Mouse (Mus musculus) liver (tissue): ENCODE measurements around the gene Aak1.
A peak's percentile ranks its signal among the peaks of the same experiment; 100 is the strongest.

Experiments
- DNase-seq: peaks from one replicate; pipeline ENCODE4 v3.0.0-alpha.2; 2020; ENCODE audit warnings: mixed read lengths

Aak1 gene

DNA sequence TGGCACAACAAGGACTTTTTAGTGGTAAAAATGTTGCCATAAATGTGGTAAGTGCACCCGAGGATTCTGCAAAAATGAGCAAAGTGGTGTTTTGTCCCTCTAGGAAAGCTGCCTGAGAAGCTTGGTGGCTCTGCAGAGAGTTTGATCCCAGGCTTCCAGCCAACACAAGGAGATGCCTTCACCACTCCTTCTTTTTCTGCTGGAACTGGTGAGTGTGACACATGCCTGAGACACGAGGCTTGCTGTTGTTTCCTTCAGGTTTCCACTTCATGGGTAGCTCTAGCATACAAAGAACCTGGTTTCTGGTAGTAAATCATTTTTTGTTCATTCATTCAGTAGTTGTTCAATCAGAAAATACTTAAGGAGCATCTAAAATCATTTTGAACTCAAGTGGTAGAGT is 117.8 kb downstream of the Aak1 start:
- no peak for DNase-seq

DNA sequence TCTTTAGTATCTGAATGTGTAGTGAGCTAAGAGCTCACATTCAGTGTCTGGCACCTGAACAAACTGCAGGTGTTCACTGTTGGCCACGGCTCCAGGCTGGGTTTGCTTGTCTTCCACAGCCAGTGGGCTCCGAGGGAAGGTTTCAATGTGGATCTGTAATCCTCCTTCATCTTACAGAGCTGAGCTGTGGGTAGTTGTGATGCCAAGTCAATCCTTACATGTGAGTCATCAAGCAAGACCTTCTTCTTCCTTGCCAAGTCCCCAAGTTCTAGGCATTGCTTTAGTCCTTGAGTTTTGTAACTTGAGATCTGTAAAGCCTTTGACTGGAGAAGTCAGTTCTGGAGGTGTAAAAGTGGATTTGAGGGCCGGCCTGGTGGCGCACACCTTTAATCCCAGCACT is 124.6 kb downstream of the Aak1 start:
- DNase-seq: no peak

DNA sequence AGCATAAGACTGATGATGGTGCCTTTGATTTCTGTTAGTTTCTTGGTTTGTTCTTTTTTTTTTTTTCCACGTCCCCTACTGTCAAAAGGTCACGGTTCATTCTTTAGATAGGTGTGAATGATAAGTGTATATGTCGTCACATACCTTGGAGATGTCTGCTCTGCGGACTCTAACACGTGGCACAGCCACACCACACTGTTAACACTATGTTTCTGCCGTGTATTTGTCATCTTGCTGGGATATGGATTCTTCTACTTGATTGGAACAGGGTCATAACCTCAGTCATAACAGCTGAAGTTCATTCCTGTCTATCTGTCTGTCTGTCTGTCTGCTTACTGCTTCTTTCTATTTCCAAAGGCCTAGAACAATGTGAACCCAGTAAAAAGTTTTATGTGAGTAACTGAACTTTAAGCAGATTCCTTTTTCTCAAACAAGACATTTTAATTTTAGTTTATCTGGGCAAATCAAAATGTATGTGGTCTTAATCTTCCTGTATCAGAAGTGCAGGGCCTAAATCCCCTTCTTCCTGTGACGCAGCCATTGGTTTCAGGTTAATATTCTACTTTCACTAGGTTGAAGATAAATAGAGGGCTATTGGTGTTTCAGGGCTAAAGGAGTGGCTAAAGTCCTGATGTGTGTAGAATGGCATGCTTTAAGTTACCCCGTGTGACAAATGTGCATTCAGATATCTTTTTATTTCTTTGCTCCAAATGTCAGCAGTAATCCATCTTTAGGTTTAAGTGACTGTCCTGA is 129.0 kb downstream of the Aak1 start:
- DNase-seq: no peak

DNA sequence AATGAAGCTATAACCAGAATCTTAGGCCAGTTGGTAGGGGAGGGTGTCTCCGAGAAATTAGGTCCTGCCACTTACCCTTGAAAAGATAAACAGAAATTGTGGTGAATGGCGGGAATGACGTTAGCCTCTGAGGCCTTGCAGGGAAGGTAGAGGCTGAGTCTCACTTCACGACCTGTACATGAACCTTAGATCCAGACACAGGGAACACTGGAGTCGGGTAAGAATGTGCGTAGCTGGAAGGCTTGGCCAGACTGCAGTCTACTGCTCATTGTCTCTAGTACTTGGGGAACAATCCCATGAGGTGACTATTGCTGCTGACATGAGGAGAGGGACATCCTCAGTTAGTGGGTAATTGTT is 129.6 kb downstream of the Aak1 start:
- DNase-seq: no peak

DNA sequence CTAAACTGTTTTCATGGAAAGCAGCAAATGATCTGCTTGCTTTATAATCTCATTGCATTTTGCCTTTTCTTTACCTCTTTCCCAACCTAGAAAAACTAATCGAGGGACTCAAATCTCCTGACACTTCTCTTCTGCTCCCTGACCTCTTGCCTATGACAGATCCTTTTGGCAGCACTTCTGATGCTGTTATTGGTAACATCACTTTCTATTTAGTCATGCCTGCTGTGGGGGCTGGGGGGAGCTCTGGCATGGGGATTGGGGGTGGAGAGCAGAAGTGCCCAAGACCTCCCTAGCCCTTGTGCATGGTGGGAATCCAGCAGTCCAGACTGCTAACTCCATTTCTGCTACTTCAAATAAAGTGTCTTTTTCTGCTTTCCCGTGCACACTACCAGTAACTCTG is 131.9 kb downstream of the Aak1 start:
- no peak for DNase-seq

DNA sequence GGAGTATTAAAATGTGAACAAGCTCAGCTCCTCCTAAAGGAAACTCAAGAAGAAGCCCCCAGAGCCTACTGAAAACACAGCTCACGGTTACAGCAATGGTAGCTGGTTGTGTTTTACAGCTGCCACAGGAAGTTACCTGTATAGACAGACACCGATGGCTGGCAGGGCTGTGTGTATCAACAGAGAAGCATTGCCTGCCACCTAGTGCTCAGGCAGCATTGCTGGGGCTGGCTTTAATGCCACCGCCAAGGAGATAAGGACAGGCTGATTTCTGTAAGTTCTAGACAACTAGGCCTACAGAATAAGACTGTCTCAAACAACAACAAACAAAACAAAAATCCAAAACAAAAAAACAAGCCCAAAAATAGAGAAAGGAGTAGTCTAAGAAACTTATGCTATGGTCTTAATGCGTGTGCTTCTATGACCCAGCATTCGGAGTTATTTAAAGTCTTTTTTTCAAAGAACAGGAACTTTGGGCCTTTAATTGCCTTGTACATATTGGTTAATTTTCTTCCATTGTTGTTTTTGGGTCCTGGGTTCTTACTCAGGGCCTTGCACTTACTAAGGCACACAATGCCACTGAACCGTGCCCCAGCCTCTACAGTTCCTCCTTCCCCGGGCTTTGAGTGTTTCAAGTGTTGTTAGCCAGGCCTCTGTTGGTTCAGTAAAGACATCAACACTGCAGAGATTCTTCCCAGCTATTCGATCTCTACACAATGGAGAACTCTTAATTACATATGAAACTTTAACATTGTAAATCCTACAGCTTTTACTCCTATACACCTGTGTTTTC is 136.2 kb downstream of the Aak1 start:
- DNase-seq: no peak

DNA sequence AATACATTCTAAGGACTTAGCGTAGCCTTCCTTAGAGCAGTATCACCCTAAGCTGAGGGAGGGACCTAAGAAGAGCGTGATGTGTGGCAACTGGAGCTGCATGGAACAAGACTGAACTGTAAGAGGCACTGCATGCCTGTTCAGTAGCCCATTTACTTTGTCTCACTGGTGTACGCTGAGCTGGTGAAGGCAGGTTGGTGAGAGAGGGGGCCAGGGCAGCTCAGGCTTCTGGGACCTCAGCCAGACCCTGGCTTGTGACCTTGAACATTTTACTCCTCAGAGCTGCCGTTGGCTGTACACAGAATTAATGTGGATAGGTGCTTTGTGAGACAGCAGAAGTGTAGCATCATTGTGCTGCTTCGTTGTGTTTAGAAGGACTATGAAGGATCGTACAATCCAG is 140.3 kb downstream of the Aak1 start:
- DNase-seq: no peak

DNA sequence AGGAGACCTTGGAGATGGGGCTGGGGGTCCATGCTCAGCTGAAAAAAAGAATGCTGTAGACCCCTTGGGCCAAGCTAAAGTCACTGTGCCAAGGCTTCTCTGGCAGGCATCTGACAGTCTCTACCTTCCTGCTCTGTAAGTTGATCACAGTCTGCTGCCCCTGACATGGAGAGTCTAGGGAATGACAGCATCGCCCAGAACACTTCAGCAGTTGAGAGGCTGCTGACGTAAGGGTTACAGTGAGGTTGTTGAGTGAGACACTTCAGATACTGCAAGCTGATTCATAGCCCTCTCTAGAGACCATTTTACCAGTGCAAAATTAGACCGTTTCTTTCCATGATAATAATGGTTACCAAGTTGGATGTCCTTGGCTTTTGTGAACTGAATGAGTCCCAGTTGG is 141.7 kb downstream of the Aak1 start:
- no peak for DNase-seq

DNA sequence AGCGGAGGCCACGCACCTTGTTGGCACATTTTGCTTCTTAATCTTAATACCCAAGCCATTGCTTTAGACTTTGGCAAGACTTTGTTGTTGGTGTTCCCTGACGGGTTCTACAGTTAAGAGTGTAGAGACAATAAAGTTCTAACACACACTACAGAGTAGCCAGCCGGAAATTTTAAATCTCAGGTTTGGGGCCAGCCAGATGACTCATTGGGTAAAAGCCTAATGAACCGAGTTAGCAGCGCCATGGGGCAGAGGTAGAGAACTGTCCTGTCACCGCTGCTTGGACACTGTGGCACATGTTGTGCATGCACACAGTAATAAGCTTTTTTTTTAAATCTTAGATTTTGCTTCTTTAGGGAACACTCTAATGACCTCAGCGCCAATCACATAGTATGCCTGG is 143.0 kb downstream of the Aak1 start:
- no peak for DNase-seq

DNA sequence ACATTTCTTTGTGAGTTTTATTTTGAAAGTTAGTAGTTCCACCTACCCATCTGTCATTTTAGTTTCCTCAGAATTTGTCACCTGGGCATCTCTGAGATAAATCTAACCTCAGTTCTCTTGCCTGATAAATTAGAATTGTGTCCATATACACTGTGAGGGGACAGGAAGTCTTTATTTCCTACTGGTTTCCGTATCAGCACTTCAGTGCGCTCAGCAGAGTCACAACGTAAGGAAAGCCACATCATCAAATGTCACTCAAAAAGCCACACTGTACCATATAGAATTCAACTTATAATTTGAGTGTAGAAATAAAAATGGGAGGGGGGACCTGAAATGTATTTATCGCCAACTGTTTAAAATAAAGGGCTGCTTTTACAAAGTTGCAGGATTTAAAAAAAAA is 144.9 kb downstream of the Aak1 start:
- no peak for DNase-seq

DNA sequence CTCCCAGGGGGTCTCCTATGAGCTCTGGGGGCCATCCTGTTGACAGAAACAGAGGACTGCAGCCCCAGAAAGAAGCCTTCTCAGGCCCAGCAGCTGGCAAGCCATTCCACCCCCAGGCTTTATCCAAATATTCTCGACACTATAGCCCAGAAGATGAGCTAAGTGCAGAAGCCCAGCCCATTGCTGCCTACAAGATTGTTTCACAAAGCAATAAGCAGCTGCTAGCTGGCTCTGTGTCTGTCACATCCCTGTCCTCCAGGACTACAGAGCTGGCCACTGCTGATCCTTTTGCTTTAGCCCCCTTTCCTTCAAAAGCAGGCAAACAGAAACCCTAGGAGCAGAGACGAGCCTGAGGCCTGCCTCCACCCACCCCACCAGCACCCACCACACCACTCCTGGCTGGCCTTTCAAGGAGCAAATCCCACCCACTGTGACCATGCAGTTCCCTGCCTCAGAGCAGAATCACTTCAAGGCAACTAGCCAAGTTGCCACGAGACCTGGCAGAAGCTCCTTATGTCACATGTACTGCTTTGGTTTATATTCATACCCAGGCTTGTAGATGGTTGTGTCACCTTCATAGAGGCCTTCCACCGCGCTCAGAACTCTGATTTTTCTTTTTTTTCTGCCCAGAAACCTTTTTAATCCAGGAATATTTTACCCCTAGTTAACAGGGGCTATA is 147.5 kb downstream of the Aak1 start:
- no peak for DNase-seq

DNA sequence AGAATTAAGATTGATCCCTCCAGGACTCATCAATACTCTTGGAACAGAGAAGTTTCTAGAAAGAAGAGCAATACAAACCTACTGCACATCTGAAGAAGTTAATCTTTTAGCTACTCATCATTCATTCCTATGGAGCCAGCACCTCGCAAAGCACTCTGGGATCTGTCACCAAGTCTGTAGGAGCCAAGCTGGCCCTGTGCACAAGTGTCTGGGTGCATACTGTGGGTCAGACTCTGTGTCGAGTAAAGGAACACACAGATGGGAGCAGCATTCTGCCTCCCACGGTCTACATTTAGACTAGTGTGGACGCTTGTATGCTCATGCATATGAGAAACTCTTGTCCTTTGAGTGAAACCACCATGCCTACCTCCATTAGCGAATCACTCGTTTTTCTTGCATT is 148.0 kb downstream of the Aak1 start:
- no peak for DNase-seq

DNA sequence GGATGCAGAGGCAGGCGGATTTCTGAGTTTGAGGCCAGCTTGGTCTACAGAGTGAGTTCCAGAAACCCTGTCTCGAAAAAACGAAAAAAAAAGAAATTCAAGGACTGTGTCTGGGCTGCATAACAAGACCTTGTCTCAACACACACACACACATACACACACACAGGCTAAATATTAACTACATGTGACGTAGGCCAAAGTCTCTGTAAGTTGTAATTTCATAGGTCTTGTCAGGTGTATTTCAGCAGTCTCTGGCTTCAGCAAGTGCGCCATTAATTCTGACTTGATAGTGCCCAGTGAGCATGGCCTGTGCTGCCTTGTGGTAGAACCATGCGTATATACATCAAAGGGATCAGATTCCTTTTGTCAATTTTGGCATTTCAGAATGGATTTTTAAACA is 152.7 kb downstream of the Aak1 start:
- DNase-seq: no peak

DNA sequence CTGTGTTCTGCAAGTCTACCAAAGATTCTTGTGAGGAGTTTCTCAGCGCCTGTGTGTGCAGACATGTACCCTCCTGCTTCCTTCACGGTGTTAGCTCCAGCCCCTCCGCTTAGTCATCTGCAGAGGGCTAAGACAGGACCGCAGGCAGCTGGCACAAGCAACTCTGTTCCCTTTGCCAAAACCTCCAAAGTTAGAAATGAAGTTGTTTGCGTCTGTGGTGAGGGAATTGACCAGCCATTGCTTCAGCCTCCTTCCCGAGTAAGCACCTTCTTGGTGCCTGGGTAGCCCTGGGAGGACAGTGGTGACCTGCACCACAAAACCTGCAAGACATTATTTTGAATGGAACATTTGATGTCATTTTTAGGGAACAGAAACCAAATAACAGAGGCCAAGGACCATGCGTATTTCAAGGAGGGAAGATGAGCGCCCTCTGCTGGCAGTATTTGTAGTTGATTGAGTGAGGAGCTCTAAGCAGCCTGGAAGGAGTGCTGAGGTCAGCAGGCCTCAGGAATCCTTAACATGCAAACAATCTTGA is 153.3 kb downstream of the Aak1 start:
- DNase-seq: peak; percentile 81

DNA sequence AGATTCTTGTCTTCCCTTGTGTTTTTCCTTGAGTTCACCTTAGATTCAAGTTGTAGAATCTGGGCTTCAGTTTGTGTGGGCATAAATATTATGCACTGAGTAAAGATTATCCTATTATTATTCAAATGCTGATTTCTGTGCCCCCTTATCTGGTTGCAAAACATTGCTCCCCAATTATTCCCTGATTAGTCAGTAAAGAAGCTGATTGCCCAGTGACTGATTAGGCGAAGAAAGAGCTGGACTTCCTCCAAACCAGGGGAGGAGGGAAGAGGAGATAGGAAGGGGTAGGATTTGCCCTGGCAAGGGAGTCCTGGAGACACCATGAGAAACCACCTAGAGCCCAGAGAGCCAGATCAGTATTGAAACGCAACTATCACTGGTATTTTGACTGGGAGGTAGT is 154.8 kb downstream of the Aak1 start:
- DNase-seq: no peak

DNA sequence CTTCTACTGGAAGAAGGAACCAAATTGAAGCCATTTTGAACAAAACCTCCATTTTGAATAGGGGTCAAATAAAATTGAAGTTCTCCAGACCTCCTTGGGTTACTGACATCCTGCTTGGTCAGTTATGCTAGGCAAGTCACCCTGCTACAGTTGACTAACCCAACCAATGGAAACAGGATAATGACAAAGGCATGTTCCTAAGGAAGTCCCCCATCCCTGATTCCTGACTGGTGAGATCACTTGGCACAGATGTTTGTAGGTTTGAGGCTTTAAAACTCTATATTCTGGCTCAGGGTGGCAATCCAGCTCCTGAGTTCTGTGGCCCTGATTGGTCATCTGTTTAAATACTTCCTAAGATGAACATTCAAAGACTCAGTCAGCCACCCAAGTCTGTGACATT is 156.3 kb downstream of the Aak1 start:
- no peak for DNase-seq

DNA sequence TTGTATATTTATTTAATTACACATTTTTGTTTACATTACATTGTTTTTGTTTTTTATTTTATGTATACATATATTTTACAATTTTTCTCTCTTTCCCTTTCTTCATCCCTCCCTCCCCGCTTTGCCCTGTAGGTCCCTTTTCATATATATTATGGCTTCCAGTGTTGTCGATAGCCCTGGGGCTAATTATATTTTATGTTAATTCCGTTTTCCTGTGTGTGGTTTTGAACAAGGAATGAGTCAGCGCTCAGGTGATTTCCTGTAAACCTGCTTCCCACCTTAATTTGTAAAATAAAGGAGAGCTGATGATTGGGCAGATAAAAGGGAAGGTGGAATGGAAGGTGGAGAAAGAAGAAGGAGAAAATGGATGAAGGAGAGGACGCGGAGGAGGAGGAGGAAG is 159.6 kb downstream of the Aak1 start, which contains the start of gene Nfu1:
Nfu1 (plus strand) TSS at position 350 of the 400 bp plus-strand sequence.
- DNase-seq: no peak

DNA sequence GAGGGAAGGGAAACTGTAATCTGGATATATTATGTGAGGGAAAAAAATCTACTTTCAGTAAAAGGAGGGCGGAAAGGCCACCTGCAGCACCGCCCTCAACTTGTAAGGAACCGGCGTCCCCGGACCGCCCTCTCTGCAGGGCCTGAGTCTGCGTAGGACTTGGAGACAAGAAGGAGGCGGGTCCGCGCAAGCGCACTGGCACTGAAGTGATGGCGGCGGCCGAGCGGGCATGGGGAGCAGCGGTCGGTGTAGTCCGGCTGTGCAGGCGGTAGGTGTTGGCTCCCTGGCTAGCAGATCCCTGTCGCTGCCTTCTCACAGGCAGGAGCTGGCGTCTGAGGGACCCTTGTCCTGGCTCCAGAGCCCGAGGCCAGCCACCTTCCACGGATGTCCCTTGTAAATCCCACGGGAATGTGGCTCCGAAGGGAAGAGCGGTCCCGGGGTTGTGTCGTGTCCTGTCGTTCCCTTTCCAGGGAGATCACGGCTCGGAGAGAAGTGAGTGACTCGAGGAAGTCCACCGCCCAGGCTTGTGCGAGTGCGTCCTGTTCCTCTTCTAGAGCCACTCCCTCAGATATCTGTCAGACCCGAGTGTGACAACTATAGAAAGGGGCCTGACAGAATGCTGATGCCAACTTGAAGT is 160.5 kb downstream of the Aak1 start:
- DNase-seq: peak; percentile 98

DNA sequence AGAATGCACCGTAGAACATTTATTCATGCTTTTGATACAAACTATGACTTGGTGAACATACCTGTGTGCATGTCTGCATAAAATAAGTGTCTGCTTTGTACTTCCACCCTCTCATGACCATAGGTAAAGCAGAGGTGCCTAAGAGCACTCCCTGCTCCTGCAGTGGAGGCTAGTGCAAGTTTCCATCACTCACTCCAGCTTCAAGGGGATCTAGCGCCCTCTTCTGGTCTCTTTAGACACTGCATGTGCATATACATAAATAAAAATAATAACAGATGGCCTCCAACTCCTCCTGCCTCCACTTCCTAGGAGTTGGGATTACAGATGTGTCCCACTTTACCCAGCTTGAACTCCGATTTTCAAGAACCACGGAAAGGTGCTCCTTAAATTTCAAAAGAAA is 167.6 kb downstream of the Aak1 start:
- peak; percentile 57 for DNase-seq

DNA sequence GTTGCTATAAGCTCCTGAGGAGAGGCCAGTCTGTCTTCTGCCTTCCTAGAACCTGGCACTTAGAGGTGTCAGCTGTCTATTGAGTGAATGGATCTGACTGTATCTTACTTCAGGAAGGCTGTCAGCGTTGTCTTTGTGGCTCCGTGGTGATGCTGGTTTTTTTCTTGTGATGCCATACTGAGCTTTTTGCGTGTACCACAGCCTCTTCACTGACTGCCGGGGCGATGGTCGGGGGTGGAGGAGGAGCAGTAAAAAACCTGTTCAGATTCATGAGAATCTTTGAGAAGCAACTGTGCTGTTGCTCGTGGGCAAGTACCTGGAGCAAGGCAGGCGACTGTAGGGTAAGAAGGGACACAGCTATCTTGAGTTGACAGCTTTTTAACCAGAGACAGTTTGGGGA is 169.6 kb downstream of the Aak1 start:
- no peak for DNase-seq

DNA sequence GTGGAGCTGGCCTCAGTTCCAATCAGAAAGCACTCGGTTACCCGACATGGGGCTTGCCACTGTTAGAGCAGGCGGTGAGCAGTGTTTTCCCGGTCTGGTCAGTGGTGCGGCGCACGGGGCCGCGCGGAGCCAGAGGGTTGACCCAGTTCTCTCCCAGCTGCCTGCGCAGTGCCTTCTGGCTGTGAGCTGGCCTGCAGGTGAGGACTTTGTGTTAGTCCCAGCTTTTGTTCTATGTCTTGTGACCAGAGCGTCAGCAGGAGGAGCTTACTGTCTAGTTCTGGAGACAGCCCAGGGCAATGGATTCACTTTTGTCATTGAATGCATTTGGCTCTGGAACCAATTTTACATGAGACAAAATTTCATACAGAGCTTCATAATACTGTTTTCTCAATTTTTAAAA is 172.5 kb downstream of the Aak1 start:
- no peak for DNase-seq

DNA sequence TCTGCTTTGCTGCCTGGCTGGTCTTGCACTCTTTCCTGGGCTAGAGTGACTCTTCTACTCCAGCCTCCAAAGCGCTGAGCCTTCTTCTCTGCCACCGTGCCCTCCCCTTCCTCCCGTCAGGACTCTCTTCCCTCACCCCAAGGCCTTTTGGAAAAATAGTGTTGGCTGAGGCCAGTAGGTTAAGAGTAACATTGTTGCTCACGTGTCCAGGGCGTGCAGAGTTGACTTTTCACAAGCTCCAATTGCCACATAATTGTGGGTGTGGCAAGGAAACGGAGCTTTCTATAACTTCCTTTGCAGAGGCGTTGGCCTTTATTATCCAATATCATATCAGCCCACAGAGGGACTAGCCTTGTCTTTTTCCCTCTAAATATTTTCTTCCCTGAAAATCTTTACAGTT is 177.7 kb downstream of the Aak1 start:
- peak; percentile 6 for DNase-seq

DNA sequence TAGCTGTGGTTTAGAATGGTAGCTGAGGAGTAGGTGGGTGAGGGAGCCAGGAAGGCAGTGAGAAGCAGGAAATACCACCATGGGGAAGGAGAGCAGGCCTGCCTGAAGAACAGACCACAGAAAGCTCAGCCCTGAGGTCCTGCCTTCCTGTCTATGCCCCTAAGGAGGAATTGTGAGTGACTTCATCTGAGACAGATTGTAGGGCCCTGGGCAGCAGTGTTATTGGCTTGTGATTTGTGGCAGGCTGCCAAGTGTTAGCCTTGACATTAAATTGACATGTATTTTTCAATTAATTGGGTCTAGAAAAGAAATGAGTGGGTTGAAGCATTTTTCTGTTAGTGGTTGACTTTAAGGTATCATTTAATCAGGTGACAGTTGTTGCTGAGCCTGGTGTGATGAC is 179.6 kb downstream of the Aak1 start:
- no peak for DNase-seq
